Mouse (Mus musculus) lung, adult 2 months (tissue): Measurements from ENCODE around the gene Bglap2. TPM values are rescaled to one million over a fixed set of nuclear protein-coding genes. Genes with fewer than 3 reads are reported as not detected.
A peak's percentile ranks its signal among the peaks of the same experiment; 100 is the strongest.

ENCODE experiments used
- DNase-seq: peaks from one replicate; pipeline ENCODE4 v3.0.0; 2022
- H3K4me1 ChIP-seq: fragments of 200-500 bp; 2 replicates; pipeline ENCODE4 v1.6.1; 2011; ENCODE audit warnings: low read length; ENCODE audit not compliant: control insufficient read depth, insufficient read depth
- H3K4me3 ChIP-seq: fragments of 200-500 bp; replicated peaks from 2 replicates; pipeline ENCODE3; 2011; ENCODE audit warnings: low read depth, mild to moderate bottlenecking, control low read depth, low read length; ENCODE audit errors: extremely low read depth
- CTCF ChIP-seq: fragments of 200-500 bp; IDR thresholded peaks from 2 replicates; pipeline ENCODE4 v1.5.1; 2011; ENCODE audit warnings: mild to moderate bottlenecking, low read length, control low read depth; ENCODE audit not compliant: insufficient read depth
- POLR2A ChIP-seq: fragments of 200-500 bp; IDR thresholded peaks from 2 replicates; pipeline ENCODE4 v1.6.1; 2011; ENCODE audit warnings: low read depth, mild to moderate bottlenecking, control low read depth, low read length, borderline replicate concordance; ENCODE audit errors: extremely low read depth
- WGBS: fragments of 180-500 bp; shearing (Covaris S2); methylation state at CpG from one replicate; pipeline ENCODE4 v1.1.7; 2018; 5-methylcytosine and 5-hydroxymethylcytosine counted together
- polyA plus RNA-seq: library from polyadenylated mRNA; depleted of rRNA; stranded (reverse); fragments of >200 nt; gene quantifications from 2 replicates; pipeline ENCODE4 v1.2.3, GENCODE M21; 2012; rRNA removed

Gene Bglap2
- polyA plus RNA-seq, 1 experiment = 23.0 TPM

- no peak for DNase-seq
- H3K4me3 ChIP-seq = no peak overlapping the region
- H3K4me1 ChIP-seq = peaks cover 7% of the 10 kb centered on the region
- WGBS = 51% methylated on average over 3 of the region's 3 CpGs
- TF ChIP-seq POLR2A (no peak), CTCF (no peak)
Measured at GRCm38 (mm10) chr3:88339006-88339405, 39.5 kb downstream of the Bglap2 start.

DNA sequence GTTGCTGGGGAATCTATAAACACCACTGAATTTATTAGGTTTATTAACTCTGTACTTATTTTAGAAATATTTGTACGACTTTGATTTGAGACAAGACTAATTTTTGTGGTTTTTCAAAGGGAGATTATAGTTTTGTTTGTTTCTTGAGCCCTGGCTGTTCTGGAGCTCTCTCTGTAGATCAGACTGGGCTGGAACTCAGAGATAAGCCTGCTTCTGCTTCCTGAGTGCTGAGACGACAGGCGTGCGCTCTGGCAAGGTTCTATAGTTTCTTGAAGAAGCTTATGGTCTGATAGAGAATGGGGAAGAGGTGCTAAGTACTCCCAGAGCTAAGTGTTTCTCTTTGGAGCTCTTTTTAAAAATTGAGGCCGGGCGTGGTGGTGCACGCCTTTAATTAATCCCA is 40.2 kb downstream of the Bglap2 start:
- Histone ChIP-seq H3K4me3 (no peak overlapping the region), H3K4me1 (peaks cover 7% of the 10 kb centered on the region)
- DNase-seq = no peak
- WGBS = 80% methylated on average over 7 of the region's 7 CpGs
- TF ChIP-seq POLR2A = no peak
- no peak for TF ChIP-seq CTCF

- Histone ChIP-seq H3K4me1 (peaks cover 7% of the 10 kb centered on the region), H3K4me3 (no peak overlapping the region)
- DNase-seq = no peak
- no peak for TF ChIP-seq CTCF
- no peak for TF ChIP-seq POLR2A
- WGBS = 47% methylated on average over 11 of the region's 11 CpGs
Measured at GRCm38 (mm10) chr3:88337367-88338020, 41.0 kb downstream of the Bglap2 start.

- WGBS = 1% methylated on average over 50 of the region's 66 CpGs
- DNase-seq = peak; percentile 97
- Histone ChIP-seq H3K4me3 (peak within 1 kb of the TSS; percentile 99), H3K4me1 (peaks cover 7% of the 10 kb centered on the region)
- peak; percentile 98 for TF ChIP-seq POLR2A
- TF ChIP-seq CTCF = no peak
Measured at GRCm38 (mm10) chr3:88336058-88337013, 42.2 kb downstream of the Bglap2 start, which contains the start of the genes Tmem79 and Smg5. Gene Tmem79 (minus strand): TSS chr3:88336148. Gene Smg5 (plus strand): TSS chr3:88336260.

DNA sequence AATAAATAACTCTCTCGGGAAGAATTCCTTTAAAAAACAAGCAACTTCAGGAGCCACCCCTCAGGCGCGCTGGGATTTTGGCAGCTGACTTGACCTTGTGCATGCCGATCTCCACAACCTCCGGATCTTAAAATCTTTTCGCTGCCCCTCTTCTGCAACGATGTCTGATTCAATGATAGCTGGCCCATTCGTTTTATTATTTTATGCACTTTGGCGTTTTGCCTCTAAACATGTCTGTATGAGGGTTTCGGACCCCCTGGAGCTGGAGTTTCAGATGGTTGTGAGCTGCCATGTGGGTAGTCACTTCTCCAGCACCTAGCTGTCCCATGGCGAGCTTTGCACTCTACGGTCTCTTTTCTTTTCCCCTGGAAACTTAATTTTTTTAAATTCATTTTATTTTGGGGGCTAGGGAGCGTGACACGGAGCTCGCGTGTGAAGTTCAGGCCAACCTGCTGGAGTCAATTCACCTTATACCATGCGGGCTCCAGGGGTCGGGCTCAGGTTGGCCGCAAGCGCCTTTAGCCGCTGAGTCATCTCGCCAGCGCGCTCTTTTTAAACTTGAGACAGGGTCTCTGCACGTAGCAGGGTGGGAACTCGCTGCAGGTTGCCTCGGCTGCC is 43.0 kb downstream of the Bglap2 start:
- H3K4me1 ChIP-seq = peaks cover 7% of the 10 kb centered on the region
- no peak for DNase-seq
- WGBS = under 1% methylated on average over 27 of the region's 27 CpGs
- peak overlapping the region; percentile 99 for H3K4me3 ChIP-seq
- TF ChIP-seq CTCF = no peak
- no peak for TF ChIP-seq POLR2A

- 31% methylated on average over 3 of the region's 3 CpGs for WGBS
- peaks cover 7% of the 10 kb centered on the region for H3K4me1 ChIP-seq
- no peak for DNase-seq
- no peak for TF ChIP-seq CTCF
- no peak for TF ChIP-seq POLR2A
- H3K4me3 ChIP-seq = no peak overlapping the region
Measured at GRCm38 (mm10) chr3:88334902-88335435, 43.5 kb downstream of the Bglap2 start.

DNA sequence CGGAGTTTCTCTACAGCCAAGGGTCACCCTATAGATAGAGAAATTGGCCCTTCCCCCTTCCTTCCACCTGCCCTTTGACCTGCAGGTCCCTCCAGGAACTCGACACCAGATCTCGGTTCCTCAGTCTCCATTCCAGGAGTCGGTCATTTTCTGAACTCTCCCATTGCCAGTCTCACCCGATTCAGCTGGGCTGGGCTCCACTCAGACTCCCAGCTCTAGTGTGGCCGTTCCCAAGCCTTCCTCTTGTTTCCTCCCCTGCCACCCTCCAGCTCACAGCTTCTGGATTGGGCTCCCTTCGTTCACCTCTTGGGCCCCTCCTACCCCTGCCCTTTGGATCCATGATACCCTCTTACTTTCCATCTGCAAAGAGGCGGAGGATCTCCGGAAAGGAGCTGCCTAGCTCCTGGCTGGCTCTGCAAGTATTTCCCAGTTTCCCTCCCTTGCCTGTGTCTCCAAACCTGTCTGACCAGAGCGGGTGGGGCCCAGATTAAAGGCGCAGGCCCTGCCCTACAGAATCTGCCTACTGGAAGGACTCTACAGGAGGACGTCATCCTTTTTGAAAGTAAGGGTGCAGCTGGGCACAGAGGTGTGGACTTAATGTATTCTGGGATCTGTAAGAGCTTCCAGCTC is 44.4 kb downstream of the Bglap2 start:
- 53% methylated on average over 12 of the region's 12 CpGs for WGBS
- peak; percentile 40 for DNase-seq
- peak; percentile 41; the same call in 1 of the 2 replicates for TF ChIP-seq POLR2A
- TF ChIP-seq CTCF = no peak
- Histone ChIP-seq H3K4me1 (peaks cover 7% of the 10 kb centered on the region), H3K4me3 (peak overlapping the region; percentile 15)

- peak; percentile 26 for DNase-seq
- 16% methylated on average over 2 of the region's 2 CpGs for WGBS
- H3K4me1 ChIP-seq = no peaks in the 10 kb centered on the region
Measured at GRCm38 (mm10) chr3:88331282-88331681, 47.2 kb downstream of the Bglap2 start.

GRCm38 (mm10) chr3:88328956-88329355 is 49.5 kb downstream of the Bglap2 start:
- no peak for DNase-seq
- H3K4me1 ChIP-seq = peaks cover 9% of the 10 kb centered on the region
- TF ChIP-seq POLR2A (no peak), CTCF (no peak)
- H3K4me3 ChIP-seq = no peak overlapping the region
- 69% methylated on average over 5 of the region's 5 CpGs for WGBS

More at GRCm38 (mm10) chr3:88331282-88331681, 47.2 kb downstream of the Bglap2 start:
- TF ChIP-seq POLR2A (no peak), CTCF (peak; percentile 80)
- H3K4me3 ChIP-seq = no peak overlapping the region

Other genes starting within 250 kb of the Bglap2 start
- gene Mef2d, start 236.3 kb downstream of the Bglap2 start, polyA plus RNA-seq = 87.0 and 94.3 TPM in 2 replicates
- gene Rhbg, start 124.0 kb downstream of the Bglap2 start, polyA plus RNA-seq = 8.2 and 14.5 TPM in 2 replicates
- 0.40 and 0.49 TPM in 2 replicates for gene Gm38392, start 91.5 kb downstream of the Bglap2 start, polyA plus RNA-seq
- 2.1 and 3.3 TPM in 2 replicates for gene Tsacc, start 81.7 kb downstream of the Bglap2 start, polyA plus RNA-seq
- 59.5 and 77.6 TPM in 2 replicates for gene Cct3, start 81.6 kb downstream of the Bglap2 start, polyA plus RNA-seq
- 148 and 183 TPM in 2 replicates for gene Glmp, start 53.7 kb downstream of the Bglap2 start, polyA plus RNA-seq
- gene Tmem79, start 42.6 kb downstream of the Bglap2 start, polyA plus RNA-seq = 12.4 and 31.8 TPM in 2 replicates
- 48.4 and 63.7 TPM in 2 replicates for gene Smg5, start 42.4 kb downstream of the Bglap2 start, polyA plus RNA-seq
- gene Paqr6, start 14.1 kb downstream of the Bglap2 start, polyA plus RNA-seq = 19.1 and 29.1 TPM in 2 replicates
- 0.20 and 23.9 TPM in 2 replicates for gene Bglap3, start 6.0 kb downstream of the Bglap2 start, polyA plus RNA-seq
- gene Bglap, start 5.8 kb upstream of the Bglap2 start, polyA plus RNA-seq = not detected in 2 replicates
- gene Pmf1, start 31.6 kb upstream of the Bglap2 start, polyA plus RNA-seq = 23.4 and 27.0 TPM in 2 replicates
- 18.3 and 25.4 TPM in 2 replicates for gene Slc25a44, start 46.4 kb upstream of the Bglap2 start, polyA plus RNA-seq
- gene Sema4a, start 82.5 kb upstream of the Bglap2 start, polyA plus RNA-seq = 52.3 and 58.3 TPM in 2 replicates
- 257 and 302 TPM in 2 replicates for gene Lmna, start 131.3 kb upstream of the Bglap2 start, polyA plus RNA-seq
- 0.53 and 0.84 TPM in 2 replicates for gene Mex3a, start 153.7 kb upstream of the Bglap2 start, polyA plus RNA-seq
- 53.0 and 105 TPM in 2 replicates for gene Rab25, start 169.6 kb upstream of the Bglap2 start, polyA plus RNA-seq
- 116 and 135 TPM in 2 replicates for gene Lamtor2, start 174.4 kb upstream of the Bglap2 start, polyA plus RNA-seq
- 47.0 and 52.6 TPM in 2 replicates for gene Ubqln4, start 175.1 kb upstream of the Bglap2 start, polyA plus RNA-seq
- gene Ssr2, start 197.2 kb upstream of the Bglap2 start, polyA plus RNA-seq = 139 and 188 TPM in 2 replicates
- gene Arhgef2, start 227.3 kb upstream of the Bglap2 start, polyA plus RNA-seq = 186 and 233 TPM in 2 replicates